ENCODE assay signal across 8 mouse cellular contexts in the genomic region with DNA sequence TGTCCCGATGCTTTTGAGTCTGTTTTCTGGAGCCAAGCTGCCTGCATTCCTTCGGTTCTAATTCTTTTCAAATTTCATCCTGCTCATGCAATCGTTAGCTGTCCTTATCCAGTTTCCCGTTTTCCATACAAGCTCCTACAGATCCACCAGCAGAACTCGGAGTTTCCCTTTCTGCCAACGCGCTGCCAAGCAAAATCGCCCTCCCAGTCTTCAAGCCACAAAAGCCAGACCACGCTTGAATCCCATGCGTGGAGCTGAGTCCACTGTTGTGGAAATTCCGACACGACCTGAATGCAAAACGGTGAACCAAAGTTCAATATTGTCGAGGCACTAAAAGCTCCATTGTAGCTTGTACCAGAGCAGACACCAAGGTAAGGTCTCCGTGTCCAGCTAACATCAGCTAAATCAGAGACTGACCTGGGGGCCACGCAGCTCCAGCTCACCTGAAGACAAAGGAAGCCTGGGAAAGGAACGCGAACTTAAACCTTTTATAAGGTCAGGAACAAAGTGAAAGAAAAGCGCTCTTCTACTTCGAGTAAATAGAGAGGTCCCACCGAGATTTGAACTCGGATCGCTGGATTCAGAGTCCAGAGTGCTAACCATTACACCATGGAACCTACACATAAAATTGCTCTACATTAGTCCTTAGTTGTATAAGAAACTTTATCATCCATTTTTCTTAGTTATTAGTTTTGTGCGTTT. TPM values are rescaled to one million over a fixed set of nuclear protein-coding genes. Genes with fewer than 3 reads are reported as not detected.
DNase-seq lines count a peak whose midpoint lies in the region; ATAC-seq and TF ChIP-seq lines count a peak whose summit lies in the region.
"Had no signal": no experiment of that assay in that cellular context is flagged by ENCODE, and none has a peak within 500 bp of the region (broad histone marks: within the 10 kb centered on the region; RNA-seq: fewer than 3 reads in every experiment).

No protein-coding gene starts in this region.

- no peak overlapping the region for H3K4me2 ChIP-seq in neural tube, embryonic 15.5 days
- H3K4me2 ChIP-seq in intestine, embryonic 16.5 days (ENCODE audit: low read depth, low read length): peak overlapping the region; percentile 47

- WGBS in neural tube, embryonic 15.5 days: 5% methylated on average over 24 of the region's 24 CpGs
- 3% methylated on average over 24 of the region's 24 CpGs for WGBS in intestine, embryonic 16.5 days

- H3K27ac ChIP-seq in neural tube, embryonic 15.5 days (replicated peaks): no peak overlapping the region
- H3K27ac ChIP-seq in bone marrow macrophage, adult 2 months (ENCODE audit: insufficient read depth, low read depth, low read length): no peak overlapping the region
- no peak overlapping the region for H3K27ac ChIP-seq in intestine, embryonic 16.5 days (ENCODE audit: low read length)
- H3K27ac ChIP-seq: kidney, postnatal 0 days had no signal

- peaks cover 74% of the 10 kb centered on the region for H3K27me3 ChIP-seq in neural tube, embryonic 15.5 days (replicated peaks)
- H3K27me3 ChIP-seq in intestine, embryonic 16.5 days (replicated peaks; ENCODE audit: control insufficient read depth, insufficient read depth, low read length): peaks cover 46% of the 10 kb centered on the region
- peaks cover 2% of the 10 kb centered on the region for H3K27me3 ChIP-seq in splenic B cell, adult 2 months (ENCODE audit: control insufficient read depth, insufficient read depth, low read length, poor library complexity, severe bottlenecking)

- ATAC-seq in neural tube, embryonic 15.5 days (ENCODE audit: low FRiP score): no peak
- peak; percentile 69 for ATAC-seq in intestine, embryonic 16.5 days

- no peak for TF ChIP-seq POLR2A in bone marrow macrophage, adult 2 months (IDR thresholded peaks at IDR 0.05; ENCODE audit: borderline replicate concordance, low read depth, low read length)

- DNase-seq in neural tube, embryonic 10.5 days (ENCODE audit: extremely low spot score, low spot score): peak; percentile 63
- peak; percentile 51 for DNase-seq in splenic B cell, adult 2 months (ENCODE audit: low read depth, low spot score)
- DNase-seq in left cerebral cortex, postnatal 10 days (ENCODE audit: extremely low spot score in 1 of 2, low spot score in 2 of 2): no peak
- no peak for DNase-seq in adrenal gland, adult 18-20 months (ENCODE audit: low spot score in 2 of 2)

- H3K4me1 ChIP-seq in neural tube, embryonic 15.5 days: no peaks in the 10 kb centered on the region
- no peaks in the 10 kb centered on the region for H3K4me1 ChIP-seq in bone marrow macrophage, adult 2 months (ENCODE audit: control insufficient read depth, insufficient read depth, low read length)
- no peaks in the 10 kb centered on the region for H3K4me1 ChIP-seq in intestine, embryonic 16.5 days (ENCODE audit: control insufficient read depth, insufficient read depth, low read length)

- no peak overlapping the region for H3K4me3 ChIP-seq in neural tube, embryonic 15.5 days (replicated peaks)
- H3K4me3 ChIP-seq in bone marrow macrophage, adult 2 months (ENCODE audit: insufficient read depth, low read length): peak overlapping the region; percentile 49
- H3K4me3 ChIP-seq in intestine, embryonic 16.5 days (ENCODE audit: low read length): peak overlapping the region; percentile 27; the same call in 1 of the 2 replicates

- no peak for TF ChIP-seq CTCF in bone marrow macrophage, adult 2 months (IDR thresholded peaks at IDR 0.05; ENCODE audit: low read depth, low read length)

- no peaks in the 10 kb centered on the region for H3K36me3 ChIP-seq in neural tube, embryonic 15.5 days
- H3K36me3 ChIP-seq in intestine, embryonic 16.5 days (ENCODE audit: control insufficient read depth, insufficient read depth, low read length): no peaks in the 10 kb centered on the region
- H3K36me3 ChIP-seq in splenic B cell, adult 2 months (ENCODE audit: control insufficient read depth, insufficient read depth, low read length, poor library complexity, severe bottlenecking): no peaks in the 10 kb centered on the region

- H3K9me3 ChIP-seq in neural tube, embryonic 15.5 days (replicated peaks): no peaks in the 10 kb centered on the region
- H3K9me3 ChIP-seq in intestine, embryonic 16.5 days (ENCODE audit: control insufficient read depth, low read length): no peaks in the 10 kb centered on the region

- H3K9ac ChIP-seq in neural tube, embryonic 15.5 days (replicated peaks): no peak overlapping the region
- no peak overlapping the region for H3K9ac ChIP-seq in intestine, embryonic 16.5 days (ENCODE audit: low read depth, low read length)

- intact Hi-C loops in left cerebral cortex, postnatal 10 days (cut with DNase I): no loop called here

RNA-seq across cellular contexts. Expression of gene Fcgr1, which starts 47.0 kb away (rescaled TPM):
- polyA plus RNA-seq in neural tube, embryonic 15.5 days (2015; fragmentation: Nextera tagmentation; extraction: Ambion mirVana): 1.8 and 3.5 TPM in 2 replicates
- 153 and 166 TPM in 2 replicates for polyA plus RNA-seq in bone marrow macrophage, adult 2 months (2012; ENCODE audit: insufficient read depth, insufficient read length, missing spikeins)
- polyA plus RNA-seq in intestine, embryonic 16.5 days (2015; fragmentation: Nextera tagmentation; extraction: Ambion mirVana): 3.6 and 3.7 TPM in 2 replicates
- total RNA-seq in left cerebral cortex, postnatal 10 days (2021): 1 to 10 TPM; 1.9 to 3.4 TPM
- 1 to 10 TPM; 2.0 to 3.3 TPM for total RNA-seq in adrenal gland, adult 18-20 months (2021)

Comparison
In these comparisons a context has a peak if more than half of its experiments do, and no peak if none do; other contexts are left out.
1. DNase-seq: peak in neural tube, embryonic 10.5 days (single experiment) and splenic B cell, adult 2 months (single experiment); none in left cerebral cortex, postnatal 10 days (0 of 2) and adrenal gland, adult 18-20 months (0 of 2).
2. RNA of gene Fcgr1, which starts 47.0 kb away (polyA plus RNA-seq): 153 to 166 TPM in bone marrow macrophage, adult 2 months; 3.6 to 3.7 TPM in intestine, embryonic 16.5 days and 1.8 to 3.5 TPM in neural tube, embryonic 15.5 days; every median in the first group is over 10 times any median in the second.